8 mouse cellular contexts compared by ENCODE assay signal in genomic region chr3:89772968-89773709, GRCm38 (mm10). TPM values are rescaled to one million over a fixed set of nuclear protein-coding genes. Genes with fewer than 3 reads are reported as not detected.
DNase-seq lines count a peak whose midpoint lies in the region; ATAC-seq lines count a peak whose summit lies in the region.

Gene Ube2q1 (plus strand): TSS chr3:89773616.

- no peaks in the 10 kb centered on the region for H3K9me3 ChIP-seq in heart, embryonic 14.5 days (ENCODE audit: control insufficient read depth, low read length)
- H3K9me3 ChIP-seq in liver, embryonic 13.5 days (replicated peaks) = no peaks in the 10 kb centered on the region
- H3K9me3 ChIP-seq in stomach, embryonic 16.5 days (replicated peaks; ENCODE audit: control insufficient read depth, low read length) = no peaks in the 10 kb centered on the region

- peak within 1 kb of the TSS; percentile 81 for H3K4me3 ChIP-seq in brown adipose tissue, adult 24 weeks (ENCODE audit: insufficient read depth, low read depth, low read length)
- peak within 1 kb of the TSS; percentile 57 to 73 for H3K4me3 ChIP-seq in heart, embryonic 14.5 days (ENCODE audit: control insufficient read depth in 1 of 2, insufficient read depth in 1 of 2, low read depth in 1 of 2, low read length in 2 of 2)
- peak within 1 kb of the TSS; percentile 98 for H3K4me3 ChIP-seq in liver, embryonic 13.5 days (replicated peaks)
- peak within 1 kb of the TSS; percentile 92 for H3K4me3 ChIP-seq in stomach, embryonic 16.5 days (replicated peaks; ENCODE audit: low read length)

- no peaks in the 10 kb centered on the region for H3K27me3 ChIP-seq in heart, embryonic 14.5 days (ENCODE audit: control insufficient read depth, insufficient read depth, low read length)
- no peaks in the 10 kb centered on the region for H3K27me3 ChIP-seq in liver, embryonic 13.5 days
- no peaks in the 10 kb centered on the region for H3K27me3 ChIP-seq in stomach, embryonic 16.5 days (ENCODE audit: control insufficient read depth, insufficient read depth, low read length)

- 2% methylated on average over 73 of the region's 90 CpGs for WGBS in heart, embryonic 14.5 days
- WGBS in liver, embryonic 13.5 days (ENCODE audit: insufficient replicate concordance) = under 1% methylated on average over 67 of the region's 90 CpGs
- WGBS in stomach, embryonic 16.5 days = 1% methylated on average over 72 of the region's 90 CpGs

- peak; percentile 98 for DNase-seq in CD4-positive, CD25-positive, alpha-beta regulatory T cell, adult 2 months (ENCODE audit: low read depth, low spot score)
- peak; percentile 76 for DNase-seq in fibroblast of lung, adult 2 months (ENCODE audit: low read depth)
- DNase-seq in kidney, postnatal 14 days = peak; percentile 97
- peak; percentile 85 for DNase-seq in liver, embryonic 13.5 days
- DNase-seq in neural tube, embryonic 10.5 days (ENCODE audit: extremely low spot score, low spot score) = peak; percentile 96

- peak; percentile 94 for ATAC-seq in heart, embryonic 14.5 days (ENCODE audit: insufficient number of reproducible peaks, insufficient read depth, low FRiP score, low read depth)
- peak; percentile 80 for ATAC-seq in liver, embryonic 13.5 days (ENCODE audit: low read depth)
- ATAC-seq in stomach, embryonic 16.5 days (ENCODE audit: insufficient read depth, low FRiP score) = peak; percentile 94

- peak within 1 kb of the TSS; percentile 95 for H3K9ac ChIP-seq in heart, embryonic 14.5 days (ENCODE audit: low read length)
- peak within 1 kb of the TSS; percentile 98 for H3K9ac ChIP-seq in liver, embryonic 13.5 days
- peak within 1 kb of the TSS; percentile 100 for H3K9ac ChIP-seq in stomach, embryonic 16.5 days (ENCODE audit: low read length)

- H3K36me3 ChIP-seq in heart, embryonic 14.5 days (ENCODE audit: control insufficient read depth, insufficient read depth, low read length) = peaks cover 25% of the 10 kb centered on the region
- H3K36me3 ChIP-seq in liver, embryonic 13.5 days = peaks cover 23% of the 10 kb centered on the region
- H3K36me3 ChIP-seq in stomach, embryonic 16.5 days (ENCODE audit: control insufficient read depth, insufficient read depth, low read length) = peaks cover 5% of the 10 kb centered on the region; the same call in 1 of the 2 replicates

- peak within 1 kb of the TSS; percentile 69 for H3K27ac ChIP-seq in brown adipose tissue, adult 24 weeks (replicated peaks; ENCODE audit: low read depth, low read length)
- H3K27ac ChIP-seq in heart, embryonic 14.5 days (replicated peaks in 1 of 2; ENCODE audit: control insufficient read depth in 1 of 2, insufficient read depth in 1 of 2, low read depth in 2 of 2, low read length in 2 of 2) = peak within 1 kb of the TSS; percentile 88 to 96
- peak within 1 kb of the TSS; percentile 87 for H3K27ac ChIP-seq in liver, embryonic 13.5 days
- peak within 1 kb of the TSS; percentile 97 for H3K27ac ChIP-seq in stomach, embryonic 16.5 days (ENCODE audit: low read length)

- peak within 1 kb of the TSS; percentile 84 for H3K4me2 ChIP-seq in heart, embryonic 14.5 days (ENCODE audit: low read length)
- peak within 1 kb of the TSS; percentile 83 for H3K4me2 ChIP-seq in liver, embryonic 13.5 days
- H3K4me2 ChIP-seq in stomach, embryonic 16.5 days (ENCODE audit: low read depth, low read length) = peak within 1 kb of the TSS; percentile 76

- peaks cover 11% of the 10 kb centered on the region for H3K4me1 ChIP-seq in brown adipose tissue, adult 24 weeks (ENCODE audit: control insufficient read depth, insufficient read depth, insufficient read length, low read length)
- peaks cover 14 to 26% of the 10 kb centered on the region in 2 experiments for H3K4me1 ChIP-seq in heart, embryonic 14.5 days (ENCODE audit: control insufficient read depth in 2 of 2, insufficient read depth in 2 of 2, low read length in 2 of 2)
- H3K4me1 ChIP-seq in liver, embryonic 13.5 days (replicated peaks) = peaks cover 53% of the 10 kb centered on the region
- peaks cover 30% of the 10 kb centered on the region for H3K4me1 ChIP-seq in stomach, embryonic 16.5 days (ENCODE audit: control insufficient read depth, insufficient read depth, low read length)

RNA-seq across cellular contexts. Expression of gene Ube2q1, which starts in this region (rescaled TPM):
- 31.9 and 44.5 TPM in 2 replicates for polyA plus RNA-seq in brown adipose tissue, adult 24 weeks (2012; ENCODE audit: insufficient read depth, insufficient read length, missing spikeins)
- polyA plus RNA-seq in heart, embryonic 14.5 days (2014; fragmentation: Nextera tagmentation; extraction: Ambion mirVana) = 13.6 and 15.7 TPM in 2 replicates
- polyA plus RNA-seq in liver, embryonic 13.5 days (2015; fragmentation: Nextera tagmentation; extraction: Ambion mirVana) = 3.4 and 3.5 TPM in 2 replicates
- 7.0 and 7.4 TPM in 2 replicates for polyA plus RNA-seq in stomach, embryonic 16.5 days (2015; fragmentation: Nextera tagmentation; extraction: Ambion mirVana)

Comparison
In these comparisons a context has a peak if more than half of its experiments do, and no peak if none do; other contexts are left out.
1. Peak in every context shown above with its lines: DNase-seq, ATAC-seq, H3K4me3 ChIP-seq and H3K27ac ChIP-seq.